Mouse (Mus musculus): ENCODE measurements around the gene Agap1. TPM values are rescaled to one million over a fixed set of nuclear protein-coding genes. Genes with fewer than 3 reads are reported as not detected.

Gene Agap1
- polyA plus RNA-seq, 1 experiment = 31.6 TPM

GRCm38 (mm10) chr1:89932021-89932423, 477.4 kb downstream of the Agap1 start:
- Histone ChIP-seq H3K4me3 (ENCODE audit: insufficient read depth, low read depth, low read length) (no peak overlapping the region), H3K27ac (ENCODE audit: insufficient read depth, low read depth, low read length) (no peak overlapping the region), H3K27me3 (replicated peaks; ENCODE audit: control insufficient read depth, insufficient read depth, low read length) (peaks cover 13% of the 10 kb centered on the region), H3K4me1 (ENCODE audit: control insufficient read depth, insufficient read depth, low read length) (no peaks in the 10 kb centered on the region), H3K36me3 (ENCODE audit: control insufficient read depth, insufficient read depth, low read length) (no peaks in the 10 kb centered on the region)
- no peak for DNase-seq
- TF ChIP-seq CTCF (conservative IDR thresholded peaks at IDR 0.05; ENCODE audit: insufficient read depth, insufficient read length, low read depth, low read length) = no peak
- TF ChIP-seq POLR2A (IDR thresholded peaks at IDR 0.05; ENCODE audit: low read depth, low read length) = no peak
- WGBS = 14% methylated on average over 19 of the region's 19 CpGs

GRCm38 (mm10) chr1:89932616-89933015, 478.0 kb downstream of the Agap1 start:
- Histone ChIP-seq H3K4me3 (ENCODE audit: insufficient read depth, low read depth, low read length) (no peak overlapping the region), H3K4me1 (ENCODE audit: control insufficient read depth, insufficient read depth, low read length) (no peaks in the 10 kb centered on the region), H3K36me3 (ENCODE audit: control insufficient read depth, insufficient read depth, low read length) (no peaks in the 10 kb centered on the region), H3K27me3 (replicated peaks; ENCODE audit: control insufficient read depth, insufficient read depth, low read length) (peaks cover 13% of the 10 kb centered on the region), H3K27ac (ENCODE audit: insufficient read depth, low read depth, low read length) (no peak overlapping the region)
- TF ChIP-seq POLR2A (IDR thresholded peaks at IDR 0.05; ENCODE audit: low read depth, low read length) (no peak), CTCF (conservative IDR thresholded peaks at IDR 0.05; ENCODE audit: insufficient read depth, insufficient read length, low read depth, low read length) (no peak)
- no peak for DNase-seq
- 15% methylated on average over 16 of the region's 16 CpGs for WGBS

GRCm38 (mm10) chr1:89933028-89933427, 478.4 kb downstream of the Agap1 start:
- peaks cover 13% of the 10 kb centered on the region for H3K27me3 ChIP-seq (replicated peaks; ENCODE audit: control insufficient read depth, insufficient read depth, low read length)
- H3K4me1 ChIP-seq (ENCODE audit: control insufficient read depth, insufficient read depth, low read length) = no peaks in the 10 kb centered on the region
- WGBS = 23% methylated on average over 6 of the region's 6 CpGs
- peak; percentile 61 for DNase-seq
- no peak overlapping the region for H3K4me3 ChIP-seq (ENCODE audit: insufficient read depth, low read depth, low read length)
- no peaks in the 10 kb centered on the region for H3K36me3 ChIP-seq (ENCODE audit: control insufficient read depth, insufficient read depth, low read length)
- no peak overlapping the region for H3K27ac ChIP-seq (ENCODE audit: insufficient read depth, low read depth, low read length)
- TF ChIP-seq POLR2A (IDR thresholded peaks at IDR 0.05; ENCODE audit: low read depth, low read length) (no peak), CTCF (conservative IDR thresholded peaks at IDR 0.05; ENCODE audit: insufficient read depth, insufficient read length, low read depth, low read length) (no peak)

- Histone ChIP-seq H3K4me1 (ENCODE audit: control insufficient read depth, insufficient read depth, low read length) (no peaks in the 10 kb centered on the region), H3K27me3 (replicated peaks; ENCODE audit: control insufficient read depth, insufficient read depth, low read length) (peaks cover 13% of the 10 kb centered on the region), H3K36me3 (ENCODE audit: control insufficient read depth, insufficient read depth, low read length) (no peaks in the 10 kb centered on the region), H3K4me3 (ENCODE audit: insufficient read depth, low read depth, low read length) (no peak overlapping the region), H3K27ac (ENCODE audit: insufficient read depth, low read depth, low read length) (no peak overlapping the region)
- no peak for DNase-seq
- no peak for TF ChIP-seq CTCF (conservative IDR thresholded peaks at IDR 0.05; ENCODE audit: insufficient read depth, insufficient read length, low read depth, low read length)
- no peak for TF ChIP-seq POLR2A (IDR thresholded peaks at IDR 0.05; ENCODE audit: low read depth, low read length)
- 16% methylated on average over 21 of the region's 21 CpGs for WGBS
Observed at GRCm38 (mm10) chr1:89933786-89934185, 479.2 kb downstream of the Agap1 start.

GRCm38 (mm10) chr1:89934316-89935260, 480.0 kb downstream of the Agap1 start:
- Histone ChIP-seq H3K27me3 (replicated peaks; ENCODE audit: control insufficient read depth, insufficient read depth, low read length) (peaks cover 13% of the 10 kb centered on the region), H3K4me3 (ENCODE audit: insufficient read depth, low read depth, low read length) (no peak overlapping the region), H3K36me3 (ENCODE audit: control insufficient read depth, insufficient read depth, low read length) (no peaks in the 10 kb centered on the region), H3K27ac (ENCODE audit: insufficient read depth, low read depth, low read length) (no peak overlapping the region), H3K4me1 (ENCODE audit: control insufficient read depth, insufficient read depth, low read length) (no peaks in the 10 kb centered on the region)
- 26% methylated on average over 19 of the region's 19 CpGs for WGBS
- TF ChIP-seq POLR2A (IDR thresholded peaks at IDR 0.05; ENCODE audit: low read depth, low read length) = no peak
- no peak for TF ChIP-seq CTCF (conservative IDR thresholded peaks at IDR 0.05; ENCODE audit: insufficient read depth, insufficient read length, low read depth, low read length)
- no peak for DNase-seq

GRCm38 (mm10) chr1:89935493-89936348, 481.1 kb downstream of the Agap1 start:
- DNase-seq = no peak
- 8% methylated on average over 29 of the region's 29 CpGs for WGBS
- no peak overlapping the region for H3K27ac ChIP-seq (ENCODE audit: insufficient read depth, low read depth, low read length)
- H3K4me3 ChIP-seq (ENCODE audit: insufficient read depth, low read depth, low read length) = no peak overlapping the region
- no peaks in the 10 kb centered on the region for H3K36me3 ChIP-seq (ENCODE audit: control insufficient read depth, insufficient read depth, low read length)
- H3K4me1 ChIP-seq (ENCODE audit: control insufficient read depth, insufficient read depth, low read length) = no peaks in the 10 kb centered on the region
- H3K27me3 ChIP-seq (replicated peaks; ENCODE audit: control insufficient read depth, insufficient read depth, low read length) = peaks cover 13% of the 10 kb centered on the region
- no peak for TF ChIP-seq POLR2A (IDR thresholded peaks at IDR 0.05; ENCODE audit: low read depth, low read length)
- no peak for TF ChIP-seq CTCF (conservative IDR thresholded peaks at IDR 0.05; ENCODE audit: insufficient read depth, insufficient read length, low read depth, low read length)

All from kidney, adult 2 months (tissue).